In genomic region chr14:11963791-11964190, GRCm38 (mm10) we compare ENCODE assay signal across 24 mouse cellular contexts.
DNase-seq lines count a peak whose midpoint lies in the region; ATAC-seq lines count a peak whose summit lies in the region.
"Had no signal": no experiment of that assay in that cellular context is flagged by ENCODE, and none has a peak within 500 bp of the region (broad histone marks: within the 10 kb centered on the region; RNA-seq: fewer than 3 reads in every experiment).

No protein-coding gene starts in this region.

- H3K27me3 ChIP-seq in midbrain, embryonic 11.5 days (ENCODE audit: control insufficient read depth, insufficient read depth, low read length) = no peaks in the 10 kb centered on the region
- no peaks in the 10 kb centered on the region for H3K27me3 ChIP-seq in midbrain, embryonic 15.5 days (replicated peaks)
- H3K27me3 ChIP-seq: embryonic facial prominence, embryonic 13.5 days; embryonic facial prominence, embryonic 15.5 days; Patski had no signal

- no peak overlapping the region for H3K4me3 ChIP-seq in midbrain, embryonic 11.5 days (ENCODE audit: low read depth, low read length)
- no peak overlapping the region for H3K4me3 ChIP-seq in midbrain, embryonic 15.5 days
- H3K4me3 ChIP-seq: embryonic facial prominence, embryonic 13.5 days; embryonic facial prominence, embryonic 15.5 days; forebrain, embryonic 13.5 days; forebrain, embryonic 15.5 days had no signal

- DNase-seq in midbrain, embryonic 11.5 days (ENCODE audit: low spot score, missing footprints) = peak; percentile 47
- DNase-seq in ES-CJ7 (ENCODE audit: low read depth, low spot score) (peak; percentile 20), R1 (ENCODE audit: low read depth, low spot score) (peak; percentile 48)
- DNase-seq in retina, embryonic 14.5 days (ENCODE audit: low spot score) = no peak
- DNase-seq in embryo, embryonic 10.5 days (ENCODE audit: low spot score) = no peak
- DNase-seq: adrenal gland, adult 8-10 months; adrenal gland, postnatal 14 days; adrenal gland, postnatal 36 days; cerebellum, adult 11-12 months; cerebellum, adult 2 months; cerebellum, adult 9-10 months; cerebellum, postnatal 10 days; cerebellum, postnatal 25 days; embryo, embryonic 11 days; forebrain, postnatal 0 days had no signal

- 94% methylated on average over 10 of the region's 10 CpGs for WGBS in midbrain, embryonic 11.5 days
- WGBS in midbrain, embryonic 15.5 days = 94% methylated on average over 10 of the region's 10 CpGs

- ATAC-seq in midbrain, embryonic 11.5 days (ENCODE audit: low FRiP score) = no peak
- no peak for ATAC-seq in midbrain, embryonic 15.5 days (replicated peaks)
- ATAC-seq in erythroblast, adult 5-6 weeks (replicated peaks; ENCODE audit: low FRiP score, poor library complexity, severe bottlenecking) = no peak
- ATAC-seq: activated CD4-positive, CD25-positive, alpha-beta regulatory T cell, adult 4 months; forebrain, embryonic 13.5 days; forebrain, embryonic 15.5 days; forebrain, postnatal 0 days; Patski had no signal

- no peaks in the 10 kb centered on the region for H3K36me3 ChIP-seq in midbrain, embryonic 11.5 days (ENCODE audit: control insufficient read depth, insufficient read depth, low read length)
- H3K36me3 ChIP-seq in midbrain, embryonic 15.5 days (replicated peaks) = no peaks in the 10 kb centered on the region
- H3K36me3 ChIP-seq: embryonic facial prominence, embryonic 15.5 days; forebrain, embryonic 15.5 days; G1E had no signal

- H3K4me2 ChIP-seq in midbrain, embryonic 11.5 days = no peak overlapping the region
- no peak overlapping the region for H3K4me2 ChIP-seq in midbrain, embryonic 15.5 days
- H3K4me2 ChIP-seq: embryonic facial prominence, embryonic 13.5 days; embryonic facial prominence, embryonic 15.5 days; forebrain, embryonic 13.5 days; forebrain, embryonic 15.5 days had no signal

- no peak overlapping the region for H3K9ac ChIP-seq in midbrain, embryonic 11.5 days (ENCODE audit: low read length)
- H3K9ac ChIP-seq in midbrain, embryonic 15.5 days = no peak overlapping the region
- H3K9ac ChIP-seq: embryonic facial prominence, embryonic 13.5 days; embryonic facial prominence, embryonic 15.5 days; forebrain, embryonic 13.5 days; forebrain, embryonic 15.5 days; forebrain, postnatal 0 days had no signal

- no peaks in the 10 kb centered on the region for H3K9me3 ChIP-seq in midbrain, embryonic 11.5 days (ENCODE audit: control insufficient read depth, low read length)
- H3K9me3 ChIP-seq in midbrain, embryonic 15.5 days = no peaks in the 10 kb centered on the region
- H3K9me3 ChIP-seq: embryonic facial prominence, embryonic 13.5 days; embryonic facial prominence, embryonic 15.5 days; forebrain, embryonic 13.5 days; forebrain, embryonic 15.5 days had no signal

- no peak overlapping the region for H3K27ac ChIP-seq in midbrain, embryonic 11.5 days (ENCODE audit: low read depth, low read length)
- H3K27ac ChIP-seq in midbrain, embryonic 15.5 days = no peak overlapping the region
- H3K27ac ChIP-seq: embryonic facial prominence, embryonic 13.5 days; embryonic facial prominence, embryonic 15.5 days; forebrain, embryonic 13.5 days; forebrain, embryonic 15.5 days had no signal

- peaks cover 5% of the 10 kb centered on the region; the same call in 1 of the 2 replicates for H3K4me1 ChIP-seq in midbrain, embryonic 11.5 days (ENCODE audit: control insufficient read depth, insufficient read depth, low read length)
- H3K4me1 ChIP-seq in midbrain, embryonic 15.5 days = no peaks in the 10 kb centered on the region
- H3K4me1 ChIP-seq: embryonic facial prominence, embryonic 15.5 days had no signal

Comparison
In these comparisons a context has a peak if more than half of its experiments do, and no peak if none do; other contexts are left out.
1. DNase-seq: peak in midbrain, embryonic 11.5 days (single experiment), ES-CJ7 (single experiment) and R1 (single experiment); none in retina, embryonic 14.5 days (single experiment) and embryo, embryonic 10.5 days (single experiment).